Mouse (Mus musculus) stomach, postnatal 0 days (tissue): ENCODE results near the gene Olfr156. TPM values are rescaled to one million over a fixed set of nuclear protein-coding genes. Genes with fewer than 3 reads are reported as not detected.

Experiments
- ATAC-seq: fragments of 200-750 bp; cut with Nextera tagmentation; 2 replicates; pipeline ENCODE4 v1.8.0; 2017; ENCODE audit not compliant: low FRiP score, low TSS enrichment
- DNase-seq: peaks from one replicate; pipeline ENCODE4 v3.0.0-alpha.2; 2016; ENCODE audit warnings: low spot score
- H3K27ac ChIP-seq: fragments of 300-500 bp; sonication (generic); replicated peaks from 2 replicates; pipeline ENCODE4 v1.5.1; 2014; ENCODE audit warnings: mild to moderate bottlenecking, control low read depth
- H3K27me3 ChIP-seq: fragments of 300-500 bp; sonication (generic); 2 replicates; pipeline ENCODE4 v1.6.1; 2014; ENCODE audit warnings: low read length; ENCODE audit not compliant: control insufficient read depth, insufficient read depth
- H3K36me3 ChIP-seq: fragments of 300-500 bp; sonication (generic); 2 replicates; pipeline ENCODE4 v1.6.1; 2014; ENCODE audit warnings: low read length, mixed read lengths; ENCODE audit not compliant: control insufficient read depth, insufficient read depth
- H3K4me1 ChIP-seq: fragments of 300-500 bp; sonication (generic); replicated peaks from 2 replicates; pipeline ENCODE4 v1.6.1; 2014; ENCODE audit warnings: antibody characterized with exemption; ENCODE audit not compliant: control insufficient read depth, insufficient read depth
- H3K4me2 ChIP-seq: fragments of 300-500 bp; sonication (generic); replicated peaks from 2 replicates; pipeline ENCODE4 v1.6.1; 2014; ENCODE audit warnings: low read depth, mild to moderate bottlenecking, control low read depth, moderate library complexity
- H3K4me3 ChIP-seq: fragments of 300-500 bp; sonication (generic); 2 replicates; pipeline ENCODE4 v1.5.1; 2014; ENCODE audit warnings: low read depth, low read length, control low read depth
- H3K9ac ChIP-seq: fragments of 300-500 bp; sonication (generic); 2 replicates; pipeline ENCODE4 v1.6.1; 2014; ENCODE audit warnings: mild to moderate bottlenecking, low read length, control low read depth, mixed read lengths
- H3K9me3 ChIP-seq: fragments of 300-500 bp; sonication (generic); 2 replicates; pipeline ENCODE4 v1.6.1; 2016; ENCODE audit warnings: low read length; ENCODE audit not compliant: control insufficient read depth
- CTCF ChIP-seq: IDR thresholded peaks from 2 replicates; pipeline ENCODE4 v1.5.1; 2016; ENCODE audit warnings: antibody characterized with exemption, low read depth, mild to moderate bottlenecking, moderate library complexity
- EP300 ChIP-seq: optimal IDR thresholded peaks from 2 replicates; pipeline ENCODE3; 2016; ENCODE audit warnings: antibody characterized with exemption
- WGBS: fragments of 180-500 bp; shearing (Covaris S2); extraction: QIAGEN DNeasy Blood & Tissue Kit; methylation state at CpG from one replicate; pipeline ENCODE4 v1.1.7; 2014; 5-methylcytosine and 5-hydroxymethylcytosine counted together
- polyA plus RNA-seq: library from polyadenylated mRNA; unstranded; fragments of >200 nt; fragmentation: Nextera tagmentation; extraction: Ambion mirVana; gene quantifications from 2 replicates; pipeline ENCODE4 v1.2.1, GENCODE M21; 2015

Olfr156 gene
- polyA plus RNA-seq, 1 experiment from 2014 or later, result not detected

- no peak for DNase-seq
- Histone ChIP-seq H3K9ac (no peak within 1 kb of the TSS), H3K4me1 (no peaks in the 10 kb centered on the region), H3K27ac (no peak within 1 kb of the TSS), H3K4me2 (no peak within 1 kb of the TSS), H3K27me3 (no peaks in the 10 kb centered on the region), H3K4me3 (no peak within 1 kb of the TSS), H3K36me3 (no peaks in the 10 kb centered on the region), H3K9me3 (no peaks in the 10 kb centered on the region)
- TF ChIP-seq CTCF, result no peak
- no peak for TF ChIP-seq EP300
- no peak for ATAC-seq
- WGBS, result 82% methylated on average over 6 of the region's 6 CpGs
Measured at GRCm38 (mm10) chr4:43851265-43851664, 27.6 kb upstream of the Olfr156 start, which contains the start of gene Olfr155. Gene Olfr155 (plus strand): TSS chr4:43851565.

GRCm38 (mm10) chr4:43840101-43840500 is 16.4 kb upstream of the Olfr156 start, which contains the start of gene Olfr157:
Gene Olfr157 (minus strand): TSS chr4:43840201.
- 67% methylated on average over 1 of the region's 1 CpGs for WGBS
- Histone ChIP-seq H3K36me3 (no peaks in the 10 kb centered on the region), H3K9ac (no peak within 1 kb of the TSS), H3K9me3 (no peaks in the 10 kb centered on the region), H3K27ac (no peak within 1 kb of the TSS), H3K4me3 (no peak within 1 kb of the TSS), H3K4me2 (no peak within 1 kb of the TSS), H3K4me1 (no peaks in the 10 kb centered on the region), H3K27me3 (no peaks in the 10 kb centered on the region)
- TF ChIP-seq CTCF, result no peak
- no peak for TF ChIP-seq EP300
- DNase-seq, result no peak
- no peak for ATAC-seq

- Histone ChIP-seq H3K4me2 (no peak overlapping the region), H3K36me3 (no peaks in the 10 kb centered on the region), H3K9me3 (no peaks in the 10 kb centered on the region), H3K27me3 (no peaks in the 10 kb centered on the region), H3K4me1 (no peaks in the 10 kb centered on the region), H3K9ac (no peak overlapping the region), H3K27ac (no peak overlapping the region), H3K4me3 (no peak overlapping the region)
- no peak for TF ChIP-seq EP300
- no peak for TF ChIP-seq CTCF
- 53% methylated on average over 3 of the region's 3 CpGs for WGBS
- ATAC-seq, result no peak
- no peak for DNase-seq
Measured at GRCm38 (mm10) chr4:43838326-43838725, 14.6 kb upstream of the Olfr156 start.

GRCm38 (mm10) chr4:43834749-43835148 is 11.1 kb upstream of the Olfr156 start:
- no peaks in the 10 kb centered on the region for H3K36me3 ChIP-seq
- WGBS, result 60% methylated on average over 4 of the region's 4 CpGs
- H3K27ac ChIP-seq, result no peak overlapping the region
- no peak overlapping the region for H3K4me2 ChIP-seq
- no peak for TF ChIP-seq EP300
- TF ChIP-seq CTCF, result no peak
- ATAC-seq (no peak), DNase-seq (no peak)
- H3K27me3 ChIP-seq, result no peaks in the 10 kb centered on the region
- no peak overlapping the region for H3K9ac ChIP-seq
- H3K4me1 ChIP-seq, result no peaks in the 10 kb centered on the region
- no peak overlapping the region for H3K4me3 ChIP-seq
- H3K9me3 ChIP-seq, result no peaks in the 10 kb centered on the region

- Histone ChIP-seq H3K27ac (no peak overlapping the region), H3K4me2 (no peak overlapping the region), H3K27me3 (no peaks in the 10 kb centered on the region), H3K36me3 (no peaks in the 10 kb centered on the region), H3K4me3 (no peak overlapping the region), H3K9ac (no peak overlapping the region), H3K4me1 (no peaks in the 10 kb centered on the region), H3K9me3 (no peaks in the 10 kb centered on the region)
- ATAC-seq (no peak), DNase-seq (no peak)
- 69% methylated on average over 5 of the region's 5 CpGs for WGBS
- no peak for TF ChIP-seq EP300
- TF ChIP-seq CTCF, result no peak
Measured at GRCm38 (mm10) chr4:43833752-43834151, 10.1 kb upstream of the Olfr156 start.

- Histone ChIP-seq H3K27me3 (no peaks in the 10 kb centered on the region), H3K36me3 (no peaks in the 10 kb centered on the region), H3K4me2 (no peak overlapping the region), H3K9ac (no peak overlapping the region), H3K9me3 (no peaks in the 10 kb centered on the region), H3K27ac (no peak overlapping the region), H3K4me1 (no peaks in the 10 kb centered on the region), H3K4me3 (no peak overlapping the region)
- ATAC-seq (no peak), DNase-seq (no peak)
- TF ChIP-seq CTCF (peak; percentile 33), EP300 (no peak)
- 64% methylated on average over 5 of the region's 5 CpGs for WGBS
Measured at GRCm38 (mm10) chr4:43832031-43832430, 8.3 kb upstream of the Olfr156 start.
